Mouse (Mus musculus): ENCODE measurements around the gene Map1s. TPM values are rescaled to one million over a fixed set of nuclear protein-coding genes. Genes with fewer than 3 reads are reported as not detected.

Map1s gene
- polyA plus RNA-seq, 1 experiment from 2014 or later, result 60.8 TPM

GRCm38 (mm10) chr8:70880546-70880945 is 25.2 kb upstream of the Map1s start:
- 32% methylated on average over 11 of the region's 11 CpGs for WGBS
- Histone ChIP-seq H3K4me3 (no peak overlapping the region), H3K4me1 (peaks cover 8% of the 10 kb centered on the region), H3K36me3 (no peaks in the 10 kb centered on the region), H3K9me3 (replicated peaks) (no peaks in the 10 kb centered on the region), H3K27me3 (peaks cover 3% of the 10 kb centered on the region; the same call in 1 of the 2 replicates), H3K4me2 (replicated peaks) (no peak overlapping the region), H3K9ac (peak overlapping the region; percentile 41), H3K27ac (no peak overlapping the region)
- ATAC-seq (ENCODE audit: low FRiP score), result no peak

- H3K4me2 ChIP-seq (replicated peaks), result no peak overlapping the region
- H3K9me3 ChIP-seq (replicated peaks), result no peaks in the 10 kb centered on the region
- H3K27me3 ChIP-seq, result peaks cover 27% of the 10 kb centered on the region
- 82% methylated on average over 4 of the region's 4 CpGs for WGBS
- peaks cover 12% of the 10 kb centered on the region for H3K4me1 ChIP-seq
- no peak overlapping the region for H3K9ac ChIP-seq
- H3K27ac ChIP-seq, result no peak overlapping the region
- H3K4me3 ChIP-seq, result no peak overlapping the region
- no peak for ATAC-seq (ENCODE audit: low FRiP score)
- no peaks in the 10 kb centered on the region for H3K36me3 ChIP-seq
Observed at GRCm38 (mm10) chr8:70884186-70884585, 21.5 kb upstream of the Map1s start.

GRCm38 (mm10) chr8:70884683-70885082 is 21.0 kb upstream of the Map1s start:
- 92% methylated on average over 10 of the region's 10 CpGs for WGBS
- H3K27me3 ChIP-seq, result peaks cover 31% of the 10 kb centered on the region

GRCm38 (mm10) chr8:70885612-70886011 is 20.1 kb upstream of the Map1s start:
- H3K4me2 ChIP-seq (replicated peaks), result no peak overlapping the region
- no peaks in the 10 kb centered on the region for H3K36me3 ChIP-seq
- no peaks in the 10 kb centered on the region for H3K9me3 ChIP-seq (replicated peaks)
- 17% methylated on average over 12 of the region's 12 CpGs for WGBS
- H3K9ac ChIP-seq, result no peak overlapping the region
- H3K27ac ChIP-seq, result no peak overlapping the region
- H3K4me3 ChIP-seq, result no peak overlapping the region
- ATAC-seq (ENCODE audit: low FRiP score), result no peak
- H3K4me1 ChIP-seq, result peaks cover 5% of the 10 kb centered on the region; the same call in 1 of the 2 replicates
- peaks cover 40% of the 10 kb centered on the region for H3K27me3 ChIP-seq

More at GRCm38 (mm10) chr8:70884683-70885082, 21.0 kb upstream of the Map1s start:
- H3K36me3 ChIP-seq, result no peaks in the 10 kb centered on the region
- H3K9me3 ChIP-seq (replicated peaks), result no peaks in the 10 kb centered on the region
- no peak overlapping the region for H3K27ac ChIP-seq
- peaks cover 12% of the 10 kb centered on the region for H3K4me1 ChIP-seq
- no peak overlapping the region for H3K9ac ChIP-seq
- no peak for ATAC-seq (ENCODE audit: low FRiP score)
- H3K4me2 ChIP-seq (replicated peaks), result no peak overlapping the region
- no peak overlapping the region for H3K4me3 ChIP-seq

- Histone ChIP-seq H3K36me3 (no peaks in the 10 kb centered on the region), H3K9ac (no peak overlapping the region), H3K4me2 (replicated peaks) (peak overlapping the region; percentile 38), H3K9me3 (replicated peaks) (no peaks in the 10 kb centered on the region; the same call in 1 of the 2 replicates), H3K4me3 (no peak overlapping the region), H3K4me1 (peaks cover 12% of the 10 kb centered on the region), H3K27ac (no peak overlapping the region), H3K27me3 (peaks cover 60% of the 10 kb centered on the region)
- peak; percentile 33; the same call in 1 of the 2 replicates for ATAC-seq (ENCODE audit: low FRiP score)
- 1% methylated on average over 14 of the region's 18 CpGs for WGBS
Observed at GRCm38 (mm10) chr8:70887669-70888068, 18.1 kb upstream of the Map1s start.

GRCm38 (mm10) chr8:70890656-70891055 is 15.1 kb upstream of the Map1s start:
- Histone ChIP-seq H3K4me2 (replicated peaks) (no peak overlapping the region), H3K27me3 (peaks cover 86% of the 10 kb centered on the region), H3K27ac (no peak overlapping the region), H3K4me1 (peaks cover 20% of the 10 kb centered on the region), H3K9ac (no peak overlapping the region), H3K36me3 (peaks cover 27% of the 10 kb centered on the region), H3K4me3 (no peak overlapping the region), H3K9me3 (replicated peaks) (no peaks in the 10 kb centered on the region; the same call in 1 of the 2 replicates)
- ATAC-seq (ENCODE audit: low FRiP score), result no peak
- WGBS, result 90% methylated on average over 5 of the region's 5 CpGs

GRCm38 (mm10) chr8:70891356-70891755 is 14.4 kb upstream of the Map1s start:
- H3K4me2 ChIP-seq (replicated peaks), result no peak overlapping the region
- 5% methylated on average over 21 of the region's 21 CpGs for WGBS
- peaks cover 80% of the 10 kb centered on the region for H3K27me3 ChIP-seq
- H3K9ac ChIP-seq, result no peak overlapping the region
- H3K27ac ChIP-seq, result no peak overlapping the region
- peaks cover 27% of the 10 kb centered on the region for H3K4me1 ChIP-seq
- no peak overlapping the region; the same call in 1 of the 2 replicates for H3K4me3 ChIP-seq
- no peak for ATAC-seq (ENCODE audit: low FRiP score)
- no peaks in the 10 kb centered on the region; the same call in 1 of the 2 replicates for H3K9me3 ChIP-seq (replicated peaks)
- peaks cover 29% of the 10 kb centered on the region for H3K36me3 ChIP-seq

GRCm38 (mm10) chr8:70892022-70892895 is 13.5 kb upstream of the Map1s start, which contains the start of gene Slc5a5:
Gene Slc5a5, minus strand, starts transcription at chr8:70892757.
- 2% methylated on average over 80 of the region's 80 CpGs for WGBS
- Histone ChIP-seq H3K4me3 (peak within 1 kb of the TSS; percentile 28), H3K27ac (no peak within 1 kb of the TSS), H3K27me3 (peaks cover 77% of the 10 kb centered on the region), H3K9ac (peak within 1 kb of the TSS; percentile 57), H3K9me3 (replicated peaks) (no peaks in the 10 kb centered on the region; the same call in 1 of the 2 replicates), H3K36me3 (peaks cover 29% of the 10 kb centered on the region), H3K4me2 (replicated peaks) (peak within 1 kb of the TSS; percentile 45), H3K4me1 (peaks cover 29% of the 10 kb centered on the region)
- no peak for ATAC-seq (ENCODE audit: low FRiP score)

- H3K9me3 ChIP-seq (replicated peaks), result no peaks in the 10 kb centered on the region; the same call in 1 of the 2 replicates
- H3K4me3 ChIP-seq, result peak overlapping the region; percentile 28
- H3K27ac ChIP-seq, result no peak overlapping the region
- peaks cover 29% of the 10 kb centered on the region for H3K36me3 ChIP-seq
- peaks cover 73% of the 10 kb centered on the region for H3K27me3 ChIP-seq
- WGBS, result 27% methylated on average over 19 of the region's 20 CpGs
- H3K4me1 ChIP-seq, result peaks cover 24% of the 10 kb centered on the region
- H3K9ac ChIP-seq, result peak overlapping the region; percentile 57
- ATAC-seq (ENCODE audit: low FRiP score), result no peak
- H3K4me2 ChIP-seq (replicated peaks), result peak overlapping the region; percentile 45
Observed at GRCm38 (mm10) chr8:70892896-70893655, 12.7 kb upstream of the Map1s start.

GRCm38 (mm10) chr8:70893656-70894384 is 11.9 kb upstream of the Map1s start:
- H3K36me3 ChIP-seq, result peaks cover 29% of the 10 kb centered on the region
- H3K27me3 ChIP-seq, result peaks cover 66% of the 10 kb centered on the region
- no peak for ATAC-seq (ENCODE audit: low FRiP score)
- no peaks in the 10 kb centered on the region; the same call in 1 of the 2 replicates for H3K9me3 ChIP-seq (replicated peaks)
- no peak overlapping the region for H3K4me3 ChIP-seq
- WGBS, result 28% methylated on average over 12 of the region's 12 CpGs
- H3K27ac ChIP-seq, result no peak overlapping the region
- H3K4me1 ChIP-seq, result peaks cover 31% of the 10 kb centered on the region
- H3K9ac ChIP-seq, result no peak overlapping the region
- no peak overlapping the region for H3K4me2 ChIP-seq (replicated peaks)

- WGBS, result 67% methylated on average over 2 of the region's 2 CpGs
- no peak overlapping the region for H3K9ac ChIP-seq
- peaks cover 31% of the 10 kb centered on the region for H3K4me1 ChIP-seq
- H3K4me3 ChIP-seq, result no peak overlapping the region
- H3K27me3 ChIP-seq, result peaks cover 60% of the 10 kb centered on the region
- H3K4me2 ChIP-seq (replicated peaks), result no peak overlapping the region
- no peak overlapping the region for H3K27ac ChIP-seq
- H3K36me3 ChIP-seq, result peaks cover 29% of the 10 kb centered on the region
- no peak for ATAC-seq (ENCODE audit: low FRiP score)
- H3K9me3 ChIP-seq (replicated peaks), result no peaks in the 10 kb centered on the region; the same call in 1 of the 2 replicates
Observed at GRCm38 (mm10) chr8:70894385-70894720, 11.4 kb upstream of the Map1s start.
